ENCODE assay signal across 12 mouse cellular contexts in the genomic region with DNA sequence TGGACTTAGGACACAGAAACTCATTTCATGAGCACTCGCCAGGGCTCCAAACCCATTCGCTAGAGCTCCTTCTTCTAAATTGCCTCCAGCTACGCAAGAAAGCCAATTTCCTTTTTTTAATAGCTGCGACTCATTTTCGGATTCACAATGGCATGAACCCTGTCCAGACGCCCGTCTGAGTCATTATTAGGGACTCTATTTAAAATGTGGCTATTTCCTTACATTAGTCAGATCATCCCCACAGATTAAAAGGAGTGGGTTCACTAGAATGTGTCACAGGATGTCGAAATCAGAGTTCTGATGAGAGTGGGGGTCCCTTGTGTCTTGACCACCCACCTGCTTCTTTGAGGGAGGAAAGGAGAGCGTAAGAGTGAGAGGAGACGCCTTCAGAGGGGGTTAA.
"Had no signal": no experiment of that assay in that cellular context is flagged by ENCODE, and none has a peak within 500 bp of the region (broad histone marks: within the 10 kb centered on the region; RNA-seq: fewer than 3 reads in every experiment).

No protein-coding gene starts in this region.

- H3K9ac ChIP-seq: heart, embryonic 12.5 days; hindbrain, embryonic 13.5 days; hindbrain, embryonic 15.5 days; limb, embryonic 13.5 days; limb, embryonic 15.5 days; liver, embryonic 14.5 days had no signal

- H3K4me2 ChIP-seq: heart, embryonic 12.5 days; hindbrain, embryonic 13.5 days; hindbrain, embryonic 15.5 days; limb, embryonic 13.5 days; limb, embryonic 15.5 days had no signal

- H3K27ac ChIP-seq: heart, embryonic 10.5 days; hindbrain, embryonic 13.5 days; hindbrain, embryonic 15.5 days; hindbrain, postnatal 0 days; layer of hippocampus, adult 2 months; limb, embryonic 13.5 days; limb, embryonic 15.5 days; liver, embryonic 14.5 days had no signal

- H3K4me3 ChIP-seq: heart, embryonic 10.5 days; heart, embryonic 12.5 days; hindbrain, embryonic 13.5 days; hindbrain, embryonic 15.5 days; layer of hippocampus, adult 2 months; limb, embryonic 13.5 days; limb, embryonic 15.5 days had no signal

- DNase-seq: gastrocnemius, postnatal 14 days; left cerebral cortex, postnatal 4 days had no signal

- H3K36me3 ChIP-seq: heart, embryonic 10.5 days; heart, embryonic 12.5 days; hindbrain, embryonic 13.5 days; hindbrain, embryonic 15.5 days; limb, embryonic 13.5 days; limb, embryonic 15.5 days had no signal

- H3K9me3 ChIP-seq: heart, embryonic 10.5 days; heart, embryonic 12.5 days; hindbrain, embryonic 13.5 days; hindbrain, embryonic 15.5 days; limb, embryonic 13.5 days; limb, embryonic 15.5 days had no signal

- H3K4me1 ChIP-seq: hindbrain, embryonic 13.5 days; hindbrain, embryonic 15.5 days had no signal

- ATAC-seq: hindbrain, postnatal 0 days; intestine, postnatal 0 days had no signal

- H3K27me3 ChIP-seq: heart, embryonic 12.5 days; hindbrain, embryonic 13.5 days; hindbrain, embryonic 15.5 days; limb, embryonic 13.5 days; limb, embryonic 15.5 days had no signal
